Mouse (Mus musculus) embryo, embryonic 11 days (tissue): ENCODE results near the gene Gm18336.
"Not testable (repeated sequence)": the region's sequence is repeated elsewhere in the genome, so short reads cannot be mapped to it uniquely, and the experiment has no call there.

ENCODE experiments used
- DNase-seq: peaks from one replicate; pipeline ENCODE4 v3.0.0-alpha.2; 2015

Gm18336 gene

GRCm38 (mm10) chrX:73398636-73399035 lies at the start of gene Gm18336:
Gene Gm18336 (minus strand): TSS chrX:73398736.
- not testable (repeated sequence) for DNase-seq

DNA sequence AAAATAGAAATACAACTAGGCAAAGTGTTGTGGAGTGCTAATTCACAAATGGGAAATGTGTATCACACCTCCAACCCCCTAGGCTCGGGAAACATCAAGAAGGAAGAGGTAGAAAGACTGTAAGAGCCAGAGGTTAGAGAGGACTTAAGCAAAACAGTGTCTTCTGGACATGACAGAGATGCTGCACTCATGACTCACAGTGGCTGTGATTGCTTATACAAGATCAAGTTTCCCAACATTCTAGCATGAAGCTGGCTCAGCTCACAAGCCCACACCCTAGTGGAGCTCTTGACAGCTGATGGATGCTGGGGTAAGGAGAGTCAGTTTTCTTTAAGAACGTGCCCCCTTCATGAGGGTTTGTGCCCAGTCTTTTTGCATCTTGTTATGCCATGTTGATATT lies 42.9 kb upstream of the Gm18336 start:
- no peak for DNase-seq

GRCm38 (mm10) chrX:73435252-73435651 lies 36.7 kb upstream of the Gm18336 start, which contains the start of gene Trex2:
Gene Trex2 (minus strand): TSS chrX:73435344.
- DNase-seq, result no peak

- DNase-seq, result no peak
Measured at GRCm38 (mm10) chrX:73432850-73433249, 34.3 kb upstream of the Gm18336 start.

DNA sequence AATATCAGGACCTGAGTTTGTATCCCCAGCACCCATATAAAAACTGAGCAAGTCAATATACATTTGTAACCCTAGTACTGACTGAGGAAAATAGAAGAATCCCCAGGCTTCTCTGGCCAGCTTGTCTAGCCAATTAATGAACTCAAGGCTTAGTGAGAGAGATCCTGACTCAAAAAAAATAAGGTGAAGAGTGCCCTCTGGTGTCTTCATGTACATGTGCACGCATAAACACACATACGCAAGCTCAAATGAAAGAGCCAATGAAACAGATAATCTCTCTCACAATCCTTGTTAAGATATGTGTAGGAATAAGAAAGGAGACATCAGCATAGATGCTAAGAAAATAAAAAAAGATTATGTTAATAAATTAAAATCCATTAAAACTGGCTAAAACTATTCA lies 31.5 kb upstream of the Gm18336 start:
- DNase-seq, result peak; percentile 14

GRCm38 (mm10) chrX:73412767-73413166 lies 14.2 kb upstream of the Gm18336 start:
- no peak for DNase-seq

DNA sequence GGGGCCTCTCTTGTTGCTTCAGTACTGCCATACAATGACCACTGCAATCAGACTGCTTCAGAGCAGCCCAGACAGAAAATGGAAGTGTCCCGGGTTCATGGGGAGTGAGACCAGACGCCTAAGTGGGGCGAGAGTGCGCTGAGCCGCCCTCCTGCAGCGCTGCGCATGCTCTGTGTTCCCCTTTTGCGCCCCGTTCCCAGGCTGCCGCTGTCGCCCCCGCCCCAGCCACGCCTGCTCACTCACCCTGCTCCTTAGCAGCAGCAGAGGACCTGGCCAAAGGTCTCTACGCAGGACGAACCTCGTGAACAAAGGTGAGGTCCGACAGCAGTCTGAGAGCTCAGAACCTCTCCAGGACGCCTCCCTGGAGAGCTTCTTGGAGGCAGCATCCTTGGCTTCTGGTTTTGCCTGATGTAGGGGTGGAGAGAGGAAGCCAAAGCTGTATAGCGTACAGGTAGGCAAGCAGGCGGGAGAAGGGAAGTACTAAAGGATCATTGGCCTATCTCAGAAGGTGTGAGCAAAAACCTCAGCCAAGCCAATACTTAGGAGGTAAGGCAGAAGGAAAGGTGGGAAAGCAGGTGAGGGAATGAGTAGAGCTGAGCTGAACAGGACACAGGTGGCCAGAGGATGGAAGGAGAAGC lies 12.5 kb upstream of the Gm18336 start, which contains the start of gene Zfp92:
Gene Zfp92, plus strand, starts transcription at position 217 of the 638 bp plus-strand sequence.
- peak; percentile 5 for DNase-seq

GRCm38 (mm10) chrX:73401616-73402015 lies 3.1 kb upstream of the Gm18336 start:
- no peak for DNase-seq

DNA sequence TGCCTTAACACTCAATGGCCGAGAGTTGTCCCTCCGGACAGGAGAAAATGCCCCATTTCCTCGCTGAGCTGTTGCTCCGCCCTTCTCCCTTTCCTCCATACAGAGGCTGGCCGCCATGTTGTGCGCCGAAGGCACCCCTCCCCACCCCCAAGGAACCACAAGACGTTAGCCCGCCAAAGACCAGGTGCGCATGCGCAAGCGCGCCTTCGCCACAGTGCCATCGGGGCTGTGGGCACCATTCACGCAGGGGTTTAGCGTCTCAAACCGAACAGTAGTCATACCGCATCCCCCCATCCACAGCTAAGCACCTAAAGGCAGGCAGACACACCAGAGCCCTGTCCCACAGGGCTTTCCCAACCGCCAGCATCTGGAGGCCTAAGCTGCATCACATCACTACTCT lies 2.4 kb upstream of the Gm18336 start:
- no peak for DNase-seq

DNA sequence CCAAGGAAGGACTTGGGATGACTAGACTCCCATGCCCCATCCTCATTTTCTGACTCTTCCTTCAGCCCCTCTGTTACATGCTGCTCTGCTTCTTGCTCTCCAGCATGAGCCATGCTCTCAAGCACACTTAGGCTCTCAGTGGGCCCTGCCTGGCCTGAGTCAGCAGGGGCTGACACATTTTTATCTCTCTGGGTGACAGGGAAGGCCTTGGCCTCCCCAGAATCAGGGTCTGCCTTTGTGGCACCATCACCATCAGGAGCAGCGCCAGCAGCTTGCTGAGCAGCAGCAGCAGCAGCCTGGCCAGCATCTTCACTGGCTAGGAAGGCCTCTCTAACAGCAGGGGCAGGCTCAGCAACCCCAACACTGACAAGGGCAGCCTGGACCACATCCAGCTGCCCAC lies 2.1 kb downstream of the Gm18336 start:
- DNase-seq, result no peak

- no peak for DNase-seq
Measured at GRCm38 (mm10) chrX:73391481-73391880, 7.1 kb downstream of the Gm18336 start.

GRCm38 (mm10) chrX:73384924-73385323 lies 13.6 kb downstream of the Gm18336 start:
- no peak for DNase-seq

GRCm38 (mm10) chrX:73384419-73384818 lies 14.1 kb downstream of the Gm18336 start:
- DNase-seq, result no peak

GRCm38 (mm10) chrX:73363291-73363690 lies 35.2 kb downstream of the Gm18336 start:
- DNase-seq, result no peak

DNA sequence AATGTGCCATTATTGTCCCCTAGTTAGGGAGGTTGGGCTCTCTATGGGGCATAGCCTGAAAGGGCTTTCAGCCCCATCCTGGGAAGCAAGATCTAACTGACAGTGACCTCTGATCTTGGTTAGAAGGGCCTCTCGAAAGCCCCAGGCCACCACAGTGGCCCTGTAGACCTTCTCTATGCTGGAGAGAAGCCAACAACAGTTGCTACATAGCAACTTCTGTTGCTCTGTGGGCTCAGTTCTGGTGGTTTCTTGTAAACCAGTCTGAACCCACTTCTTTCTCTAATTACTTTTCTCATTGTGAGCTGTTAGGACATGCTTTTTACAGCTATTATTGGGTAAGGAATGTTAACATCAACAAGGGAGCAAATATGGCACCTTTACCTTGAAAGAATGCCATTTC lies 41.8 kb downstream of the Gm18336 start:
- DNase-seq, result no peak

DNA sequence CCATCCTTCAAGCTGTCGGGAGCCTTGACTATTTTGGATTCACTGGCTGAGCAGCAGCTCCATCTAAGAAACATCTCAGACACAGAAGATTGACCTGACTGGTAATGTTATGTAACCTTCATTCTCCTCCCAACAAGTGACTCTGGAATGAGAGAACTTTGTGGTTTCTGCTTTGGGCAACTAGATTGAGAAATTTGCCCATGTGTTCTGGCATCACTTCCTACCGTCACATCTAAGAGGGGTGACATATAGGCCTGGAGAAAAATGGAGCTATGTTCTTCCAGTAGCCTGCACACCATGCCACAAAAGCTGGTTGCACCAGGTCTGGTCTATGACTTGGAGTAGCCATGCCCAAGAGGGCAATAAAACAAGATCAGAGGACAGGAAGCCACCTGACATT lies 42.4 kb downstream of the Gm18336 start:
- no peak for DNase-seq
